Mouse (Mus musculus): ENCODE measurements around the gene Crb1.

The Crb1 gene

GRCm38 (mm10) chr1:139346602-139347371, 30.1 kb downstream of the Crb1 start:
- no peak for TF ChIP-seq GATA4 (IDR thresholded peaks at IDR 0.05; ENCODE audit: insufficient replicate concordance, low read length)

- no peak for TF ChIP-seq GATA4 (IDR thresholded peaks at IDR 0.05; ENCODE audit: insufficient replicate concordance, low read length)
These were observed 30.8 kb downstream of the Crb1 start for GRCm38 (mm10) chr1:139346030-139346601.

GRCm38 (mm10) chr1:139340178-139340859, 36.6 kb downstream of the Crb1 start:
- no peak for TF ChIP-seq GATA4 (IDR thresholded peaks at IDR 0.05; ENCODE audit: insufficient replicate concordance, low read length)

- no peak for TF ChIP-seq GATA4 (IDR thresholded peaks at IDR 0.05; ENCODE audit: insufficient replicate concordance, low read length)
These were observed 39.9 kb downstream of the Crb1 start for GRCm38 (mm10) chr1:139336997-139337396.

GRCm38 (mm10) chr1:139328811-139329210, 48.1 kb downstream of the Crb1 start:
- TF ChIP-seq GATA4 (IDR thresholded peaks at IDR 0.05; ENCODE audit: insufficient replicate concordance, low read length) = no peak

- no peak for TF ChIP-seq GATA4 (IDR thresholded peaks at IDR 0.05; ENCODE audit: insufficient replicate concordance, low read length)
These were observed 48.6 kb downstream of the Crb1 start for GRCm38 (mm10) chr1:139328286-139328685.

- no peak for TF ChIP-seq GATA4 (IDR thresholded peaks at IDR 0.05; ENCODE audit: insufficient replicate concordance, low read length)
These were observed 51.5 kb downstream of the Crb1 start for GRCm38 (mm10) chr1:139325378-139325777.

- TF ChIP-seq GATA4 (IDR thresholded peaks at IDR 0.05; ENCODE audit: insufficient replicate concordance, low read length) = no peak
These were observed 57.1 kb downstream of the Crb1 start for GRCm38 (mm10) chr1:139319798-139320197.

- TF ChIP-seq GATA4 (IDR thresholded peaks at IDR 0.05; ENCODE audit: insufficient replicate concordance, low read length) = no peak
These were observed 62.5 kb downstream of the Crb1 start for GRCm38 (mm10) chr1:139314297-139314874.

- TF ChIP-seq GATA4 (IDR thresholded peaks at IDR 0.05; ENCODE audit: insufficient replicate concordance, low read length) = no peak
These were observed 68.0 kb downstream of the Crb1 start for GRCm38 (mm10) chr1:139308915-139309314.

- TF ChIP-seq GATA4 (IDR thresholded peaks at IDR 0.05; ENCODE audit: insufficient replicate concordance, low read length) = no peak
These were observed 75.1 kb downstream of the Crb1 start for GRCm38 (mm10) chr1:139301830-139302229.

GRCm38 (mm10) chr1:139292023-139292422, 84.9 kb downstream of the Crb1 start:
- no peak for TF ChIP-seq GATA4 (IDR thresholded peaks at IDR 0.05; ENCODE audit: insufficient replicate concordance, low read length)

- TF ChIP-seq GATA4 (IDR thresholded peaks at IDR 0.05; ENCODE audit: insufficient replicate concordance, low read length) = no peak
These were observed 85.3 kb downstream of the Crb1 start for GRCm38 (mm10) chr1:139291593-139291992.

GRCm38 (mm10) chr1:139276619-139277320, 100.1 kb downstream of the Crb1 start:
- no peak for TF ChIP-seq GATA4 (IDR thresholded peaks at IDR 0.05; ENCODE audit: insufficient replicate concordance, low read length)

GRCm38 (mm10) chr1:139267844-139268243, 109.1 kb downstream of the Crb1 start:
- no peak for TF ChIP-seq GATA4 (IDR thresholded peaks at IDR 0.05; ENCODE audit: insufficient replicate concordance, low read length)
